Mouse (Mus musculus): ENCODE data around the gene Gm17654.
"Not testable (repeated sequence)": the region's sequence is repeated elsewhere in the genome, so short reads cannot be mapped to it uniquely, and the experiment has no call there.

Gene Gm17654

GRCm38 (mm10) chr14:43579046-43579445, at the start of gene Gm17654:
Gene Gm17654, minus strand, starts transcription at chr14:43579146.
- DNase-seq (ENCODE audit: low spot score in 2 of 2) = not testable (repeated sequence)

- not testable (repeated sequence) for DNase-seq (ENCODE audit: low spot score in 2 of 2)
Observed at GRCm38 (mm10) chr14:43607913-43608312, 29.0 kb upstream of the Gm17654 start, which contains the start of gene Gm10375. Gene Gm10375, minus strand, starts transcription at chr14:43608013.

GRCm38 (mm10) chr14:43577969-43578368, 977 bp downstream of the Gm17654 start:
- DNase-seq (ENCODE audit: low spot score in 2 of 2) = not testable (repeated sequence)

GRCm38 (mm10) chr14:43552271-43552670, 26.7 kb downstream of the Gm17654 start:
- not testable (repeated sequence) for DNase-seq (ENCODE audit: low spot score in 2 of 2)

GRCm38 (mm10) chr14:43546281-43546680, 32.7 kb downstream of the Gm17654 start:
- DNase-seq (ENCODE audit: low spot score in 2 of 2) = not testable (repeated sequence)

GRCm38 (mm10) chr14:43543276-43543675, 35.7 kb downstream of the Gm17654 start, which contains the start of gene Gm5799:
Gene Gm5799, plus strand, starts transcription at chr14:43543576.
- DNase-seq (ENCODE audit: low spot score in 2 of 2) = not testable (repeated sequence)

GRCm38 (mm10) chr14:43538144-43538543, 40.8 kb downstream of the Gm17654 start:
- not testable (repeated sequence) for DNase-seq (ENCODE audit: low spot score in 2 of 2)

GRCm38 (mm10) chr14:43532387-43532786, 46.6 kb downstream of the Gm17654 start:
- not testable (repeated sequence) for DNase-seq (ENCODE audit: low spot score in 2 of 2)

- not testable (repeated sequence) for DNase-seq (ENCODE audit: low spot score in 2 of 2)
Observed at GRCm38 (mm10) chr14:43532011-43532383, 46.9 kb downstream of the Gm17654 start.

- not testable (repeated sequence) for DNase-seq (ENCODE audit: low spot score in 2 of 2)
Observed at GRCm38 (mm10) chr14:43531052-43532010, 47.6 kb downstream of the Gm17654 start.
